9 mouse cellular contexts compared by ENCODE assay signal in the genomic region with DNA sequence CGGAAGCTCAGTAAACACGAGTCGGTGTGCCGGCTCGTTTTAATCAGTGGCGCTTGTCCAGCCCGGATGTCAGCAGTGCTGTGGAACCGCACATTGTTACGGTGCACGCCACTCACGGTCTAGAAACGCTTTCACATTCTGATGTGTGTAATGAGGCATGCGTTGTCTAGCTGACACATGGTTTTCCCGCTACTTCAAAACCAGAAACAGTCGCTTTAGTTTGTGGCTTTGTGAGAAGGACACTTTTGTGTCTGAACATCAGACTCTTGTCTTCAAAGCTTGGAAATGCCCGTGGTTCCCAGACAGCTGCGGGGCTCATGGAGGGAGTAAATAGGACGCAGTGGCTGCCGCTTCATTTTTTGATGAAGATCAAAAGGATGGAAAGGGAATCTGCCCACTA.
A peak's percentile ranks its signal among the peaks of the same experiment; 100 is the strongest.
DNase-seq lines count a peak whose midpoint lies in the region; ATAC-seq and TF ChIP-seq lines count a peak whose summit lies in the region.
"Had no signal": no experiment of that assay in that cellular context is flagged by ENCODE, and none has a peak within 500 bp of the region (broad histone marks: within the 10 kb centered on the region; RNA-seq: fewer than 3 reads in every experiment).

No protein-coding gene starts in this region.

- no peak for TF ChIP-seq CTCF in lung, embryonic 14.5 days (IDR thresholded peaks at IDR 0.05; ENCODE audit: low read depth)
- no peak for TF ChIP-seq CTCF in liver, postnatal 0 days (IDR thresholded peaks at IDR 0.05; ENCODE audit: low read depth)

- no peak overlapping the region for H3K9ac ChIP-seq in lung, embryonic 14.5 days
- 0 out of 2 replicates have a peak overlapping the region, but pooled peaks have one; percentile 12 for H3K9ac ChIP-seq in embryonic facial prominence, embryonic 15.5 days
- no peak overlapping the region for H3K9ac ChIP-seq in kidney, embryonic 16.5 days (replicated peaks; ENCODE audit: low read length)
- peak overlapping the region; percentile 40; the same call in 1 of the 2 replicates for H3K9ac ChIP-seq in neural tube, embryonic 15.5 days (replicated peaks)
- H3K9ac ChIP-seq in liver, postnatal 0 days (replicated peaks) = no peak overlapping the region

- no peak for TF ChIP-seq EP300 in liver, postnatal 0 days (IDR thresholded peaks at IDR 0.05; ENCODE audit: low read depth)

- no peak overlapping the region for H3K27ac ChIP-seq in lung, embryonic 14.5 days (ENCODE audit: low read depth)
- H3K27ac ChIP-seq in embryonic facial prominence, embryonic 15.5 days (replicated peaks) = no peak overlapping the region
- no peak overlapping the region for H3K27ac ChIP-seq in kidney, embryonic 16.5 days (ENCODE audit: low read length)
- no peak overlapping the region for H3K27ac ChIP-seq in neural tube, embryonic 15.5 days (replicated peaks)
- H3K27ac ChIP-seq in liver, postnatal 0 days (ENCODE audit: low read depth) = no peak overlapping the region

- no peaks in the 10 kb centered on the region for H3K36me3 ChIP-seq in lung, embryonic 14.5 days (ENCODE audit: insufficient read depth)
- no peaks in the 10 kb centered on the region for H3K36me3 ChIP-seq in embryonic facial prominence, embryonic 15.5 days
- H3K36me3 ChIP-seq in kidney, embryonic 16.5 days (ENCODE audit: insufficient read depth, low read length) = no peaks in the 10 kb centered on the region
- H3K36me3 ChIP-seq in neural tube, embryonic 15.5 days = no peaks in the 10 kb centered on the region
- no peaks in the 10 kb centered on the region for H3K36me3 ChIP-seq in liver, postnatal 0 days (replicated peaks; ENCODE audit: insufficient read depth, low read length)
- H3K36me3 ChIP-seq: G1E had no signal

- H3K4me1 ChIP-seq in lung, embryonic 14.5 days (ENCODE audit: insufficient read depth) = no peaks in the 10 kb centered on the region
- H3K4me1 ChIP-seq in embryonic facial prominence, embryonic 15.5 days = 0 out of 2 replicates have a peak, but pooled peaks cover 5% of the 10 kb centered on the region
- H3K4me1 ChIP-seq in kidney, embryonic 16.5 days (ENCODE audit: insufficient read depth, low read length) = no peaks in the 10 kb centered on the region
- no peaks in the 10 kb centered on the region for H3K4me1 ChIP-seq in neural tube, embryonic 15.5 days
- H3K4me1 ChIP-seq in liver, postnatal 0 days (ENCODE audit: insufficient read depth) = no peaks in the 10 kb centered on the region

- H3K4me3 ChIP-seq in lung, embryonic 14.5 days (ENCODE audit: low read depth, low read length) = no peak overlapping the region
- peak overlapping the region; percentile 11; the same call in 1 of the 2 replicates for H3K4me3 ChIP-seq in embryonic facial prominence, embryonic 15.5 days (replicated peaks)
- peak overlapping the region; percentile 6 for H3K4me3 ChIP-seq in kidney, embryonic 16.5 days (ENCODE audit: low read length)
- peak overlapping the region; percentile 31 for H3K4me3 ChIP-seq in neural tube, embryonic 15.5 days (replicated peaks)
- H3K4me3 ChIP-seq in liver, postnatal 0 days (ENCODE audit: low read depth, low read length) = no peak overlapping the region

- H3K4me2 ChIP-seq in lung, embryonic 14.5 days = peak overlapping the region; percentile 26
- H3K4me2 ChIP-seq in embryonic facial prominence, embryonic 15.5 days (replicated peaks) = peak overlapping the region; percentile 43
- H3K4me2 ChIP-seq in kidney, embryonic 16.5 days (replicated peaks; ENCODE audit: low read depth, low read length) = peak overlapping the region; percentile 33
- peak overlapping the region; percentile 53 for H3K4me2 ChIP-seq in neural tube, embryonic 15.5 days
- no peak overlapping the region for H3K4me2 ChIP-seq in liver, postnatal 0 days (ENCODE audit: low read depth, low read length)

- H3K27me3 ChIP-seq in lung, embryonic 14.5 days (ENCODE audit: insufficient read depth, low read length) = no peaks in the 10 kb centered on the region
- H3K27me3 ChIP-seq in embryonic facial prominence, embryonic 15.5 days = no peaks in the 10 kb centered on the region
- no peaks in the 10 kb centered on the region for H3K27me3 ChIP-seq in kidney, embryonic 16.5 days (ENCODE audit: insufficient read depth, low read length)
- H3K27me3 ChIP-seq in neural tube, embryonic 15.5 days (replicated peaks) = no peaks in the 10 kb centered on the region
- no peaks in the 10 kb centered on the region for H3K27me3 ChIP-seq in liver, postnatal 0 days (ENCODE audit: insufficient read depth, low read length)

- DNase-seq in lung, embryonic 14.5 days = peak; percentile 34
- no peak for DNase-seq in lung, postnatal 25 days (ENCODE audit: low spot score)
- DNase-seq in spleen, postnatal 36 days (ENCODE audit: low spot score in 2 of 2) = no peak
- no peak for DNase-seq in thymus, postnatal 25 days
- no peak for DNase-seq in liver, postnatal 0 days

- no peak for ATAC-seq in lung, embryonic 14.5 days (ENCODE audit: insufficient read depth)
- ATAC-seq in embryonic facial prominence, embryonic 15.5 days (ENCODE audit: insufficient number of reproducible peaks, low FRiP score, low TSS enrichment, low read depth) = no peak
- ATAC-seq in kidney, embryonic 16.5 days (ENCODE audit: low FRiP score, low TSS enrichment) = peak; percentile 74
- ATAC-seq in neural tube, embryonic 15.5 days (ENCODE audit: low FRiP score) = no peak
- ATAC-seq in liver, postnatal 0 days = no peak

- no peaks in the 10 kb centered on the region for H3K9me3 ChIP-seq in lung, embryonic 14.5 days (ENCODE audit: low read depth, low read length)
- H3K9me3 ChIP-seq in embryonic facial prominence, embryonic 15.5 days (replicated peaks) = no peaks in the 10 kb centered on the region
- no peaks in the 10 kb centered on the region for H3K9me3 ChIP-seq in kidney, embryonic 16.5 days (ENCODE audit: low read length)
- H3K9me3 ChIP-seq in neural tube, embryonic 15.5 days (replicated peaks) = no peaks in the 10 kb centered on the region
- H3K9me3 ChIP-seq in liver, postnatal 0 days (ENCODE audit: low read length) = no peaks in the 10 kb centered on the region

- WGBS in lung, embryonic 14.5 days = 63% methylated on average over 19 of the region's 19 CpGs
- 42% methylated on average over 19 of the region's 19 CpGs for WGBS in embryonic facial prominence, embryonic 15.5 days
- WGBS in kidney, embryonic 16.5 days = 51% methylated on average over 19 of the region's 19 CpGs
- WGBS in neural tube, embryonic 15.5 days = 38% methylated on average over 19 of the region's 19 CpGs
- 81% methylated on average over 19 of the region's 19 CpGs for WGBS in liver, postnatal 0 days (ENCODE audit: insufficient replicate concordance)

Comparison
In these comparisons a context has a peak if more than half of its experiments do, and no peak if none do; other contexts are left out.
1. H3K4me3 ChIP-seq: peak in embryonic facial prominence, embryonic 15.5 days (single experiment), kidney, embryonic 16.5 days (single experiment) and neural tube, embryonic 15.5 days (single experiment); none in lung, embryonic 14.5 days (single experiment) and liver, postnatal 0 days (single experiment).
2. H3K9ac ChIP-seq: peak in embryonic facial prominence, embryonic 15.5 days (single experiment) and neural tube, embryonic 15.5 days (single experiment); none in lung, embryonic 14.5 days (single experiment), kidney, embryonic 16.5 days (single experiment) and liver, postnatal 0 days (single experiment).